Mouse (Mus musculus): ENCODE results near the gene Naa20.

Naa20 gene

DNA sequence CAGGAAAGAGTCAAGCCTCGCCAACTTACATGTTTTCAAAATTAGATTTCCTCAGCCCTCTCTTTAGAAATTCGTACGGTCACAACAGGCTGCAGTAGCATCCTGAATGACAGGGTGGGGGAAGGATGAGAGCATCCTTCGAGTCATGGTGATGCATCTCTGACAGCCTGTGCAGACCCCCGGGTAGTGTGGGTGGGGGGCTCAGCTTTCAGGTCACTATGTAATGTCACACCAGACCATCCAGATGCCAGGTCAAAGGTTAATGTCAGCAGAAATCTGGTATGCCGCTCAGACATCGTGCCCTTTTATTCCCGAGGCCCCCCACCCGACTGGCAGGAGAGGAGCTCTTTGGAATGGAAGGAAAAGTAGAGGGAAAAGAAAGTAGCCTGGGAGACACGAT lies 48.3 kb downstream of the Naa20 start:
- no peak for DNase-seq (ENCODE audit: low read depth, low spot score)

DNA sequence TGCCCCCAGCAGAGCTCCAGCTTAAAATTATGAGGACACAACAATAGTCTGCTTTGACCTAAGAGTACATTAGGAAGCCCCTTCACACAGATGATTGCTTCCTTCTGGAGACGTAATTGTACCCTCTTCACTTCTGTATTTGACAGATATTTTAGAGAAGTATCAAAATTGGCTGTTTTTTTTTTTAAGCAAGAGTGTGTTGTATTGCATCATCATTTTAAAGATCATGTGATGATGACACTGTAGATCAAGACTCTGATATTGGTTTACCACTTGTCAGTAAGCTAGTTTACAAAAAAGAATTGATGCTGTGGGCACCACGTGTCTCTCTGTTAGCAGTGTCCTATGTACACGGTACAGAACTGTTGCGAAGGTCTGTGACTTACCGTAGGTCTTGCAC lies 50.8 kb downstream of the Naa20 start:
- no peak for DNase-seq (ENCODE audit: low read depth, low spot score)

DNA sequence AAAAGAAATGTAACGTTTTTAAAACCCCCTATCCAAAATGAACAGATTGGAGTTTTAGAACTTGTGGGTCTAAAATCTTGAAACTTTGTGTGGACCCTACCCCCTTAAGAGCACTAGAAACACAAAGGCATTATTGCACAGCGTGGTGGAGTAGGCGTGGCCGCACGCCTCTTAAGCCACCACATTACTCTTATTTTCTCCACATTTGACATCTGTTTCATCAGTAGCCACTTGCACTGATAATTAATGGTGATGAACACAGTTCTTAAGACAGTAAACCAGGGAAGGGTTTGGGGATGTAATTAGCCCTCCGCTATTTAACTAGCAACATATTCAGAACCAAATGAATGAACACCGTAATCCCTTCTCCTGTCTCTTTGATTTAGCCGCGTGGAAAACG lies 53.9 kb downstream of the Naa20 start:
- DNase-seq (ENCODE audit: low read depth, low spot score) = no peak

DNA sequence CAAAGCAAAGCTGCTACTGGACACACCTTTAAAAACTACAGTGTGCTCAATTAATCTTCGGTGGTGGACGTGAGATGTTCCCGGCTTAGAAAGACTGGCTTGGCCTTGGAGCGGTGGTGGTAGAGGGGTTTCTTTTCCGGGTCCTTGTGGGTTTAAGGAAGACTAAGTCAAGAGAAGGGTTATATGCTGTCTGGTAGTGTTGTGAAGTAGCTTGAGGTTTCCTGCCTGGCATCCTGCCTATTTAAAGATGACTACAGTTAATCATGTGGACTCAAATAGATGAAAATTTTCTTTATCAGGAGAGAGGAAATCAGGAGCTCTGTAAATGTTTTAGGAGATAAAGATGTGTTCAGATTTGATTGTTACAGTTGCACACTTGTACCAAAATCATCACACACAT lies 54.4 kb downstream of the Naa20 start:
- DNase-seq (ENCODE audit: low read depth, low spot score) = no peak

DNA sequence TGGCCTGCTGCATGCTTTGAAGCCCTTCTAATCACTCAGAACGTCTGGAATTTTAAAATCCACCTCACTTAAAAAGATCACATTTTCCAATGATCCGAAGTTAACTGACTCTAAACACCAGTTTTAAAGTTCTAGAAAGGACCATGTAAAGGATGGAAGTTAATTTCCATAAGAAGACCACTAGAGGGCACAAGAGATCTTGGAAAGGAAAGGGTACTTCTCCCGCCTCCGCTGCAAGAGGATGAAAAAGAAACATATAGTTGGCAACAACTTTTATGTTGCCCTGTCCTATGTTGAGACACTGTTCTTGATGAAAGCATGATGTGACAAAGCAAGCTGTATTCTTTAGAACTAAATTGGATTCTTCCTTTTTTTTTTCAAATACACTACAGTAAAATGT lies 55.6 kb downstream of the Naa20 start:
- DNase-seq (ENCODE audit: low read depth, low spot score) = peak; percentile 10

DNA sequence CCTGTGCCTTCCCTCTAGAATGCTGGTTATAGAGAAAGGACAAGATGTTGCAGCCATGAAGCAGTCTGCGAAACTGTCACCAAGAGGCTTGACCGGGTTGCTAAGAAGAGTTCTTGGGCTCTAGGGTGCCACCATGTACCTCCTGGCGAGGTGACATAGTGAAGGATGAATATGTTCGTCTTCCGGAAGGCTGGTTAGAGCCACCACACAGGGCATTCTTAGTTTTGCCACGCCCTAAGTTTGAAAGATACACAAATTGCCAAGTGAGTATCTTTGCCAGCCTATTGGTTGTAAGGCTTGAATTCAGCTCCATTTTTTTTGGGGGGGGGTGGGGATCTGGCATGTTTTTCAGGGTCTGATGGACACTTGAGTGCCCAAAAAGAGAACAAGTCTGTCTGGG lies 56.2 kb downstream of the Naa20 start:
- no peak for DNase-seq (ENCODE audit: low read depth, low spot score)

DNA sequence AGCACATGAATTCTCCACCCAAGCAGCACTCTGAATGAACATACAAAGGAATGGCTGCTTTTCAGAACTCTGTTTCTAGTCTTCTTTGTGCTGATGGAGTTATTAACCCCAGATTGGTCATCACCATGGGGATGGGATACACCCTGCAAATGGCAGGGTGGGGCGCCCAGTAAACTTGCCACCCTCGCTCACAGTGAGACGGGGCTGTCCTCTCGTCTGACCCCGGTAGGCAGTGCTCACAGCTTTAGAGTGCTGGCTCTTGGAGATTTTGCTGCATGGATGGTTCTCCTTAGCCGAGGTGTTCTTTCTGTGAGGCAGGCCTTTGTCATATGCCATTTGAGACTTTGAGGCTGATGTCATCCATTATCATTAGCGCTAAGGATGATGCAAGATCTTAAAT lies 56.7 kb downstream of the Naa20 start:
- DNase-seq (ENCODE audit: low read depth, low spot score) = no peak

DNA sequence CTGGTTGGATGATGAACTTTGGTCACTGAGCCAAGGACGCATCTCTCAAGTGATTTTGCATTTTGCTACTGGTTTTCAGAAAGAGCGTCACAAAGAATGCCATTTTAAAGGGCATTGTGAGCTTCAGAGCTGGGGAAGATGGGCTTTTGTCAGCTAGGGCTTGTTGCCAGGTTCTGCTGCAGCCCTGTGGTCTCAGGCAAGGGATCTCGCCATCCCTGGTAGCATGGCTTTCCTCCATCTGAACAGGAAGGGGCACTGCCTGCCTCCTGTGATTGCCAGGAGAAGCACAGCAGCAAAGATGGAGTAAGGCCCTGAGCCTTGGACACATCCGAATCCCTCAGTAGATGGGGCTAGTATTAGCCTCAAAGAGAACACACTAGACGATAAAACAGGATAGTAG lies 60.0 kb downstream of the Naa20 start:
- no peak for DNase-seq (ENCODE audit: low read depth, low spot score)
